Mouse (Mus musculus) hindbrain, embryonic 13.5 days (tissue): ENCODE measurements around the gene Rps3. TPM values are rescaled to one million over a fixed set of nuclear protein-coding genes. Genes with fewer than 3 reads are reported as not detected.

Source experiments
- ATAC-seq: fragments of 200-750 bp; cut with Nextera tagmentation; 2 replicates; pipeline ENCODE4 v1.8.0; 2017; ENCODE audit warnings: moderate TSS enrichment; ENCODE audit not compliant: low FRiP score
- H3K27ac ChIP-seq: fragments of 300-500 bp; sonication (generic); 2 replicates; pipeline ENCODE4 v1.5.1; 2015; ENCODE audit warnings: inconsistent platforms, mild to moderate bottlenecking, moderate library complexity
- H3K27me3 ChIP-seq: fragments of 300-500 bp; sonication (generic); 2 replicates; pipeline ENCODE4 v1.6.1; 2015; ENCODE audit warnings: mild to moderate bottlenecking, inconsistent platforms
- H3K36me3 ChIP-seq: fragments of 300-500 bp; sonication (generic); 2 replicates; pipeline ENCODE4 v1.6.1; 2015; ENCODE audit warnings: mild to moderate bottlenecking, inconsistent platforms
- H3K4me1 ChIP-seq: fragments of 300-500 bp; sonication (generic); replicated peaks from 2 replicates; pipeline ENCODE4 v1.6.1; 2015; ENCODE audit warnings: inconsistent platforms
- H3K4me2 ChIP-seq: fragments of 300-500 bp; sonication (generic); 2 replicates; pipeline ENCODE4 v1.6.1; 2015; ENCODE audit warnings: inconsistent platforms, mild to moderate bottlenecking, moderate library complexity
- H3K4me3 ChIP-seq: fragments of 300-500 bp; sonication (generic); 2 replicates; pipeline ENCODE4 v1.5.1; 2015; ENCODE audit warnings: mild to moderate bottlenecking, inconsistent platforms
- H3K9ac ChIP-seq: fragments of 300-500 bp; sonication (generic); 2 replicates; pipeline ENCODE4 v1.6.1; 2015; ENCODE audit warnings: mild to moderate bottlenecking, inconsistent platforms
- H3K9me3 ChIP-seq: fragments of 300-500 bp; sonication (generic); 2 replicates; pipeline ENCODE4 v1.6.1; 2016; ENCODE audit warnings: inconsistent platforms
- WGBS: fragments of 180-500 bp; shearing (Covaris S2); methylation state at CpG from one replicate; pipeline ENCODE4 v1.1.7; 2015; 5-methylcytosine and 5-hydroxymethylcytosine counted together
- polyA plus RNA-seq: library from polyadenylated mRNA; unstranded; fragments of >200 nt; fragmentation: Nextera tagmentation; extraction: Ambion mirVana; gene quantifications from 2 replicates; pipeline ENCODE4 v1.2.1, GENCODE M21; 2015

Gene Rps3
- polyA plus RNA-seq, 1 experiment from 2014 or later = 532 TPM

GRCm38 (mm10) chr7:99504556-99504955, 21.0 kb upstream of the Rps3 start:
- Histone ChIP-seq H3K4me3 (no peak overlapping the region), H3K27me3 (no peaks in the 10 kb centered on the region)
- ATAC-seq = no peak

GRCm38 (mm10) chr7:99501148-99501547, 17.6 kb upstream of the Rps3 start:
- H3K4me3 ChIP-seq = no peak overlapping the region
- no peaks in the 10 kb centered on the region for H3K9me3 ChIP-seq
- 43% methylated on average over 1 of the region's 1 CpGs for WGBS
- no peak for ATAC-seq
- H3K36me3 ChIP-seq = no peaks in the 10 kb centered on the region
- H3K27ac ChIP-seq = no peak overlapping the region
- no peak overlapping the region for H3K4me2 ChIP-seq
- H3K27me3 ChIP-seq = no peaks in the 10 kb centered on the region
- H3K4me1 ChIP-seq = no peaks in the 10 kb centered on the region; the same call in 1 of the 2 replicates
- H3K9ac ChIP-seq = no peak overlapping the region

More at GRCm38 (mm10) chr7:99504556-99504955, 21.0 kb upstream of the Rps3 start:
- H3K4me2 ChIP-seq = no peak overlapping the region
- H3K9me3 ChIP-seq = no peaks in the 10 kb centered on the region
- no peaks in the 10 kb centered on the region; the same call in 1 of the 2 replicates for H3K4me1 ChIP-seq
- no peaks in the 10 kb centered on the region for H3K36me3 ChIP-seq
- no peak overlapping the region for H3K27ac ChIP-seq
- H3K9ac ChIP-seq = no peak overlapping the region

GRCm38 (mm10) chr7:99500655-99501054, 17.1 kb upstream of the Rps3 start:
- no peaks in the 10 kb centered on the region for H3K27me3 ChIP-seq
- H3K36me3 ChIP-seq = no peaks in the 10 kb centered on the region
- no peak for ATAC-seq
- no peaks in the 10 kb centered on the region; the same call in 1 of the 2 replicates for H3K4me1 ChIP-seq
- 29% methylated on average over 5 of the region's 5 CpGs for WGBS
- no peak overlapping the region for H3K4me3 ChIP-seq
- no peaks in the 10 kb centered on the region for H3K9me3 ChIP-seq
- no peak overlapping the region for H3K9ac ChIP-seq
- H3K27ac ChIP-seq = no peak overlapping the region
- no peak overlapping the region for H3K4me2 ChIP-seq

- WGBS = 5% methylated on average over 8 of the region's 8 CpGs
- Histone ChIP-seq H3K4me1 (no peaks in the 10 kb centered on the region; the same call in 1 of the 2 replicates), H3K9ac (no peak overlapping the region)
Measured at GRCm38 (mm10) chr7:99500201-99500600, 16.7 kb upstream of the Rps3 start.

GRCm38 (mm10) chr7:99499128-99499527, 15.6 kb upstream of the Rps3 start:
- Histone ChIP-seq H3K27ac (no peak overlapping the region), H3K27me3 (no peaks in the 10 kb centered on the region), H3K4me3 (no peak overlapping the region), H3K36me3 (no peaks in the 10 kb centered on the region), H3K4me2 (no peak overlapping the region), H3K9me3 (no peaks in the 10 kb centered on the region), H3K4me1 (no peaks in the 10 kb centered on the region; the same call in 1 of the 2 replicates), H3K9ac (no peak overlapping the region)
- ATAC-seq = no peak
- whole genome bisulfite sequencing = 47% methylated on average over 1 of the region's 1 CpGs

More at GRCm38 (mm10) chr7:99500201-99500600, 16.7 kb upstream of the Rps3 start:
- Histone ChIP-seq H3K36me3 (no peaks in the 10 kb centered on the region), H3K27ac (no peak overlapping the region), H3K4me3 (no peak overlapping the region), H3K9me3 (no peaks in the 10 kb centered on the region), H3K4me2 (no peak overlapping the region), H3K27me3 (no peaks in the 10 kb centered on the region)
- peak; percentile 79 for ATAC-seq

GRCm38 (mm10) chr7:99489708-99490107, 6.2 kb upstream of the Rps3 start:
- WGBS = 79% methylated on average over 5 of the region's 5 CpGs

GRCm38 (mm10) chr7:99484679-99485078, 1.1 kb upstream of the Rps3 start:
- WGBS = 97% methylated on average over 1 of the region's 1 CpGs
- ATAC-seq = no peak
- peaks cover 34% of the 10 kb centered on the region for H3K4me1 ChIP-seq
- H3K27me3 ChIP-seq = peaks cover 20% of the 10 kb centered on the region
- H3K36me3 ChIP-seq = peaks cover 26% of the 10 kb centered on the region
- no peak overlapping the region for H3K27ac ChIP-seq
- H3K9me3 ChIP-seq = no peaks in the 10 kb centered on the region
- H3K4me3 ChIP-seq = no peak overlapping the region
- no peak overlapping the region for H3K4me2 ChIP-seq
- no peak overlapping the region for H3K9ac ChIP-seq

More at GRCm38 (mm10) chr7:99489708-99490107, 6.2 kb upstream of the Rps3 start:
- ATAC-seq = no peak
- H3K9ac ChIP-seq = no peak overlapping the region
- H3K27me3 ChIP-seq = peaks cover 20% of the 10 kb centered on the region
- H3K36me3 ChIP-seq = no peaks in the 10 kb centered on the region
- H3K4me2 ChIP-seq = no peak overlapping the region
- peaks cover 5% of the 10 kb centered on the region for H3K9me3 ChIP-seq
- no peaks in the 10 kb centered on the region for H3K4me1 ChIP-seq
- H3K27ac ChIP-seq = no peak overlapping the region
- H3K4me3 ChIP-seq = no peak overlapping the region

- H3K4me1 ChIP-seq = peaks cover 42% of the 10 kb centered on the region
- H3K4me3 ChIP-seq = peak overlapping the region; percentile 68
- peaks cover 20% of the 10 kb centered on the region for H3K27me3 ChIP-seq
- no peak overlapping the region for H3K9ac ChIP-seq
- H3K9me3 ChIP-seq = no peaks in the 10 kb centered on the region
- peaks cover 33% of the 10 kb centered on the region for H3K36me3 ChIP-seq
- H3K4me2 ChIP-seq = peak overlapping the region; percentile 40
- peak; percentile 34 for ATAC-seq
- 45% methylated on average over 8 of the region's 8 CpGs for WGBS
- H3K27ac ChIP-seq = no peak overlapping the region
Measured at GRCm38 (mm10) chr7:99483924-99484319, 384 bp upstream of the Rps3 start.

GRCm38 (mm10) chr7:99482637-99483036, 901 bp downstream of the Rps3 start:
- Histone ChIP-seq H3K4me3 (peak overlapping the region; percentile 68), H3K4me2 (peak overlapping the region; percentile 96), H3K27ac (peak overlapping the region; percentile 88), H3K36me3 (peaks cover 46% of the 10 kb centered on the region), H3K9ac (peak overlapping the region; percentile 88), H3K9me3 (no peaks in the 10 kb centered on the region), H3K4me1 (peaks cover 47% of the 10 kb centered on the region), H3K27me3 (peaks cover 20% of the 10 kb centered on the region)
- ATAC-seq = no peak
- WGBS = 5% methylated on average over 6 of the region's 6 CpGs

GRCm38 (mm10) chr7:99477235-99477634, 6.3 kb downstream of the Rps3 start:
- H3K4me2 ChIP-seq = no peak overlapping the region
- H3K9me3 ChIP-seq = no peaks in the 10 kb centered on the region
- H3K36me3 ChIP-seq = peaks cover 83% of the 10 kb centered on the region
- WGBS = 91% methylated on average over 5 of the region's 5 CpGs
- H3K9ac ChIP-seq = no peak overlapping the region
- no peak overlapping the region for H3K4me3 ChIP-seq
- no peaks in the 10 kb centered on the region for H3K27me3 ChIP-seq
- ATAC-seq = no peak
- H3K4me1 ChIP-seq = peaks cover 64% of the 10 kb centered on the region
- no peak overlapping the region for H3K27ac ChIP-seq

- no peaks in the 10 kb centered on the region for H3K9me3 ChIP-seq
- peaks cover 58% of the 10 kb centered on the region for H3K4me1 ChIP-seq
- no peak overlapping the region for H3K4me2 ChIP-seq
- H3K27ac ChIP-seq = peak overlapping the region; percentile 36; the same call in 1 of the 2 replicates
- ATAC-seq = no peak
- WGBS = 41% methylated on average over 3 of the region's 3 CpGs
- H3K36me3 ChIP-seq = peaks cover 83% of the 10 kb centered on the region
- H3K9ac ChIP-seq = no peak overlapping the region
- H3K4me3 ChIP-seq = no peak overlapping the region
- H3K27me3 ChIP-seq = no peaks in the 10 kb centered on the region
Measured at GRCm38 (mm10) chr7:99476558-99477114, 6.9 kb downstream of the Rps3 start.

GRCm38 (mm10) chr7:99475562-99475911, 8.0 kb downstream of the Rps3 start:
- Histone ChIP-seq H3K36me3 (peaks cover 76% of the 10 kb centered on the region), H3K9me3 (no peaks in the 10 kb centered on the region), H3K27ac (peak overlapping the region; percentile 87; the same call in 1 of the 2 replicates), H3K9ac (no peak overlapping the region), H3K27me3 (no peaks in the 10 kb centered on the region), H3K4me2 (no peak overlapping the region), H3K4me1 (peaks cover 47% of the 10 kb centered on the region), H3K4me3 (no peak overlapping the region)
- no peak for ATAC-seq
- WGBS = 83% methylated on average over 2 of the region's 2 CpGs

GRCm38 (mm10) chr7:99474836-99475561, 8.5 kb downstream of the Rps3 start:
- H3K4me3 ChIP-seq = no peak overlapping the region
- H3K4me2 ChIP-seq = no peak overlapping the region
- H3K27me3 ChIP-seq = no peaks in the 10 kb centered on the region
- 30% methylated on average over 12 of the region's 12 CpGs for WGBS
- H3K36me3 ChIP-seq = peaks cover 71% of the 10 kb centered on the region
- peak; percentile 62 for ATAC-seq
- H3K9me3 ChIP-seq = no peaks in the 10 kb centered on the region
- peak overlapping the region; percentile 87 for H3K27ac ChIP-seq
- peak overlapping the region; percentile 43 for H3K9ac ChIP-seq
- peaks cover 43% of the 10 kb centered on the region for H3K4me1 ChIP-seq
